Mouse (Mus musculus) myocyte (in vitro differentiated cells): Measurements from ENCODE around the gene Adgrg6.

Experiments
- CEBPB ChIP-seq: IDR thresholded peaks from 2 replicates; pipeline ENCODE4 v1.6.1; 2011; ENCODE audit warnings: mild to moderate bottlenecking, moderate library complexity; ENCODE audit not compliant: poor library complexity, insufficient read depth, severe bottlenecking
- E2F4 ChIP-seq: IDR thresholded peaks from one replicate; pipeline ENCODE4 v1.6.1; 2011; ENCODE audit warnings: mild to moderate bottlenecking, control low read depth, moderate library complexity; ENCODE audit not compliant: insufficient read depth
- MAX ChIP-seq: IDR thresholded peaks from one replicate; pipeline ENCODE4 v1.6.1; 2011; ENCODE audit warnings: low read depth, mild to moderate bottlenecking, control low read depth
- MYOG ChIP-seq, 3 experiments: IDR thresholded peaks; one replicate each; pipeline ENCODE4 v1.6.1; 2011; ENCODE audit warnings: control low read depth in 2 of 3, low read depth in 2 of 3, mild to moderate bottlenecking in 2 of 3; ENCODE audit not compliant: insufficient read length in 2 of 3, control insufficient read depth in 1 of 3, insufficient read depth in 1 of 3
- POLR2A ChIP-seq: IDR thresholded peaks from one replicate; pipeline ENCODE4 v1.6.1; 2011; ENCODE audit warnings: low read depth, mild to moderate bottlenecking, control low read depth, moderate library complexity; ENCODE audit not compliant: insufficient read length
- POLR2AphosphoS2 ChIP-seq: IDR thresholded peaks from one replicate; pipeline ENCODE4 v1.6.1; 2011; ENCODE audit warnings: low read depth, control low read depth; ENCODE audit not compliant: insufficient read length
- TCF12 ChIP-seq: IDR thresholded peaks from one replicate; pipeline ENCODE4 v1.6.1; 2011; ENCODE audit warnings: mild to moderate bottlenecking, control low read depth; ENCODE audit not compliant: poor library complexity, insufficient read depth, severe bottlenecking

GRCm38 (mm10) chr10:14574255-14574654 lies 28.8 kb upstream of the Adgrg6 start:
- no peak for TF ChIP-seq MYOG (IDR thresholded peaks at IDR 0.05; ENCODE audit: control insufficient read depth in 1 of 3, insufficient read depth in 1 of 3, insufficient read length in 2 of 3, low read depth in 2 of 3)
- TF ChIP-seq TCF12, result no peak
- TF ChIP-seq POLR2A, result no peak
- TF ChIP-seq MAX, result no peak
- TF ChIP-seq POLR2AphosphoS2, result no peak
- no peak for TF ChIP-seq E2F4
- no peak for TF ChIP-seq CEBPB
